14 mouse cellular contexts compared by ENCODE assay signal in genomic region chr3:135293703-135294102, GRCm38 (mm10). TPM values are rescaled to one million over a fixed set of nuclear protein-coding genes. Genes with fewer than 3 reads are reported as not detected.
DNase-seq lines count a peak whose midpoint lies in the region; ATAC-seq and TF ChIP-seq lines count a peak whose summit lies in the region.
"Had no signal": no experiment of that assay in that cellular context is flagged by ENCODE, and none has a peak within 500 bp of the region (broad histone marks: within the 10 kb centered on the region; RNA-seq: fewer than 3 reads in every experiment).

No protein-coding gene starts in this region.

- 51% methylated on average over 7 of the region's 7 CpGs for WGBS in kidney, embryonic 15.5 days
- WGBS in kidney, adult 2 months = 65% methylated on average over 7 of the region's 7 CpGs
- WGBS in embryonic facial prominence, embryonic 13.5 days = 45% methylated on average over 7 of the region's 7 CpGs
- 61% methylated on average over 7 of the region's 7 CpGs for WGBS in neural tube, embryonic 15.5 days

- H3K27me3 ChIP-seq in kidney, embryonic 15.5 days = no peaks in the 10 kb centered on the region
- no peaks in the 10 kb centered on the region for H3K27me3 ChIP-seq in kidney, adult 2 months (replicated peaks; ENCODE audit: control insufficient read depth, insufficient read depth, low read length)
- H3K27me3 ChIP-seq in embryonic facial prominence, embryonic 13.5 days = peaks cover 23% of the 10 kb centered on the region; the same call in 1 of the 2 replicates
- H3K27me3 ChIP-seq in neural tube, embryonic 15.5 days (replicated peaks) = no peaks in the 10 kb centered on the region

- no peak for TF ChIP-seq POLR2A in kidney, adult 2 months (IDR thresholded peaks at IDR 0.05; ENCODE audit: low read depth, low read length)

- H3K4me2 ChIP-seq in kidney, embryonic 15.5 days = no peak overlapping the region
- no peak overlapping the region for H3K4me2 ChIP-seq in embryonic facial prominence, embryonic 13.5 days
- no peak overlapping the region for H3K4me2 ChIP-seq in neural tube, embryonic 15.5 days

- TF ChIP-seq CTCF in kidney, adult 2 months (conservative IDR thresholded peaks at IDR 0.05; ENCODE audit: insufficient read depth, insufficient read length, low read depth, low read length) = no peak

- no peak overlapping the region for H3K27ac ChIP-seq in kidney, embryonic 15.5 days
- no peak overlapping the region for H3K27ac ChIP-seq in kidney, adult 2 months (ENCODE audit: insufficient read depth, low read depth, low read length)
- H3K27ac ChIP-seq in embryonic facial prominence, embryonic 13.5 days = no peak overlapping the region
- no peak overlapping the region for H3K27ac ChIP-seq in neural tube, embryonic 15.5 days (replicated peaks)
- H3K27ac ChIP-seq: liver, embryonic 14.5 days had no signal

- DNase-seq in adrenal gland, postnatal 10 days = peak; percentile 12
- no peak for DNase-seq in adrenal gland, adult 2 months
- DNase-seq in kidney, adult 2 months = no peak
- DNase-seq in layer of hippocampus, adult 18-20 months (ENCODE audit: low spot score in 2 of 2) = peak; percentile 58 to 69
- DNase-seq in thymus, postnatal 10 days (ENCODE audit: low spot score in 2 of 2) = no peak
- DNase-seq: cerebellum, adult 11 months; gastrocnemius, postnatal 36 days had no signal

- no peak overlapping the region for H3K4me3 ChIP-seq in kidney, embryonic 15.5 days (replicated peaks)
- H3K4me3 ChIP-seq in kidney, adult 2 months (ENCODE audit: insufficient read depth, low read depth, low read length) = no peak overlapping the region
- H3K4me3 ChIP-seq in embryonic facial prominence, embryonic 13.5 days = no peak overlapping the region
- H3K4me3 ChIP-seq in neural tube, embryonic 15.5 days (replicated peaks) = no peak overlapping the region

- no peaks in the 10 kb centered on the region for H3K36me3 ChIP-seq in kidney, embryonic 15.5 days
- H3K36me3 ChIP-seq in kidney, adult 2 months (ENCODE audit: control insufficient read depth, insufficient read depth, low read length) = peaks cover 3% of the 10 kb centered on the region; the same call in 1 of the 2 replicates
- H3K36me3 ChIP-seq in embryonic facial prominence, embryonic 13.5 days = no peaks in the 10 kb centered on the region
- no peaks in the 10 kb centered on the region for H3K36me3 ChIP-seq in neural tube, embryonic 15.5 days

- no peak for ATAC-seq in kidney, embryonic 15.5 days (replicated peaks; ENCODE audit: low FRiP score)
- ATAC-seq in embryonic facial prominence, embryonic 13.5 days (ENCODE audit: insufficient number of reproducible peaks, insufficient read depth, low FRiP score, low TSS enrichment, low read depth) = no peak
- no peak for ATAC-seq in neural tube, embryonic 15.5 days (ENCODE audit: low FRiP score)

- no peaks in the 10 kb centered on the region for H3K9me3 ChIP-seq in kidney, embryonic 15.5 days (replicated peaks)
- no peaks in the 10 kb centered on the region for H3K9me3 ChIP-seq in embryonic facial prominence, embryonic 13.5 days
- H3K9me3 ChIP-seq in neural tube, embryonic 15.5 days (replicated peaks) = no peaks in the 10 kb centered on the region

- 0 out of 2 replicates have a peak overlapping the region, but pooled peaks have one; percentile 1 for H3K9ac ChIP-seq in kidney, embryonic 15.5 days
- H3K9ac ChIP-seq in embryonic facial prominence, embryonic 13.5 days = 0 out of 2 replicates have a peak overlapping the region, but pooled peaks have one; percentile 32
- H3K9ac ChIP-seq in neural tube, embryonic 15.5 days (replicated peaks) = no peak overlapping the region
- H3K9ac ChIP-seq: liver, embryonic 14.5 days had no signal

- no peaks in the 10 kb centered on the region for H3K4me1 ChIP-seq in kidney, embryonic 15.5 days
- peaks cover 2% of the 10 kb centered on the region; the same call in 1 of the 2 replicates for H3K4me1 ChIP-seq in kidney, adult 2 months (ENCODE audit: control insufficient read depth, insufficient read depth, low read length)
- peaks cover 17% of the 10 kb centered on the region for H3K4me1 ChIP-seq in embryonic facial prominence, embryonic 13.5 days
- 0 out of 2 replicates have a peak, but pooled peaks cover 3% of the 10 kb centered on the region for H3K4me1 ChIP-seq in neural tube, embryonic 15.5 days

RNA-seq across cellular contexts. Expression of gene Bdh2, which starts 12.7 kb away (rescaled TPM):
- total RNA-seq in adrenal gland, postnatal 10 days (2021) = 1 to 10 TPM; 2.8 to 3.5 TPM
- total RNA-seq in adrenal gland, adult 2 months (2021) = 1 to 10 TPM; 1.3 to 4.1 TPM
- 0.19 and 0.47 TPM in 2 replicates for polyA plus RNA-seq in adrenal gland, adult 2 months (2012; rRNA removed)
- 25.5 and 26.8 TPM in 2 replicates for polyA plus RNA-seq in kidney, embryonic 15.5 days (2015; fragmentation: Nextera tagmentation; extraction: Ambion mirVana)
- 247 and 284 TPM in 2 replicates for polyA plus RNA-seq in kidney, adult 2 months (2012; rRNA removed)
- polyA plus RNA-seq in embryonic facial prominence, embryonic 13.5 days (2015; fragmentation: Nextera tagmentation; extraction: Ambion mirVana) = 25.0 and 27.2 TPM in 2 replicates
- 1 to 10 TPM; 5.4 to 6.3 TPM for total RNA-seq in layer of hippocampus, adult 18-20 months (2021)
- polyA plus RNA-seq in neural tube, embryonic 15.5 days (2015; fragmentation: Nextera tagmentation; extraction: Ambion mirVana) = 4.2 and 5.2 TPM in 2 replicates

RNA-seq across cellular contexts. Expression of gene Slc9b2, which starts 13.8 kb away (rescaled TPM):
- total RNA-seq in adrenal gland, postnatal 10 days (2021) = 1 to 10 TPM; 1.8 to 4.2 TPM
- total RNA-seq in adrenal gland, adult 2 months (2021) = 1 to 10 TPM in 1 of 2 experiments, under 1 TPM in 1; 0.92 to 1.3 TPM
- 0.11 TPM in 1 of 2 replicates, not detected in the other for polyA plus RNA-seq in adrenal gland, adult 2 months (2012; rRNA removed)
- 2.5 and 6.3 TPM in 2 replicates for polyA plus RNA-seq in kidney, embryonic 15.5 days (2015; fragmentation: Nextera tagmentation; extraction: Ambion mirVana)
- polyA plus RNA-seq in kidney, adult 2 months (2012; rRNA removed) = 0.30 and 0.59 TPM in 2 replicates
- polyA plus RNA-seq in embryonic facial prominence, embryonic 13.5 days (2015; fragmentation: Nextera tagmentation; extraction: Ambion mirVana) = 3.4 and 4.6 TPM in 2 replicates
- total RNA-seq in layer of hippocampus, adult 18-20 months (2021) = 1 to 10 TPM; 2.3 to 3.0 TPM
- polyA plus RNA-seq in neural tube, embryonic 15.5 days (2015; fragmentation: Nextera tagmentation; extraction: Ambion mirVana) = 2.4 and 2.5 TPM in 2 replicates
- total RNA-seq: gastrocnemius, postnatal 36 days had no signal
- polyA plus RNA-seq: small intestine, adult 2 months had no signal

RNA-seq across cellular contexts. Expression of gene Slc9b1, which starts 54.1 kb away (rescaled TPM):
- under 1 TPM; 0.45 to 0.84 TPM for total RNA-seq in adrenal gland, postnatal 10 days (2021)
- total RNA-seq in adrenal gland, adult 2 months (2021) = under 1 TPM; 0.35 to 0.90 TPM
- polyA plus RNA-seq in adrenal gland, adult 2 months (2012; rRNA removed) = 0.06 TPM in 1 of 2 replicates, not detected in the other
- 0.42 TPM in 1 of 2 replicates, not detected in the other for polyA plus RNA-seq in kidney, embryonic 15.5 days (2015; fragmentation: Nextera tagmentation; extraction: Ambion mirVana)
- 0.06 TPM in 1 of 2 replicates, not detected in the other for polyA plus RNA-seq in kidney, adult 2 months (2012; rRNA removed)
- 0.22 and 0.55 TPM in 2 replicates for polyA plus RNA-seq in embryonic facial prominence, embryonic 13.5 days (2015; fragmentation: Nextera tagmentation; extraction: Ambion mirVana)
- under 1 TPM in 1 of 2 experiments, not detected in 1; 0.28 TPM for total RNA-seq in layer of hippocampus, adult 18-20 months (2021)
- 0.36 and 0.54 TPM in 2 replicates for polyA plus RNA-seq in neural tube, embryonic 15.5 days (2015; fragmentation: Nextera tagmentation; extraction: Ambion mirVana)
- total RNA-seq: gastrocnemius, postnatal 36 days; megakaryocyte progenitor cell, adult 5-6 weeks had no signal
- polyA plus RNA-seq: neural tube, embryonic 14.5 days; small intestine, adult 2 months had no signal

Comparison
In these comparisons a context has a peak if more than half of its experiments do, and no peak if none do; other contexts are left out.
1. DNase-seq: peak in adrenal gland, postnatal 10 days (single experiment) and layer of hippocampus, adult 18-20 months (2 of 2); none in adrenal gland, adult 2 months (single experiment), kidney, adult 2 months (single experiment) and thymus, postnatal 10 days (0 of 2).